Mouse (Mus musculus) thymus, adult 2 months (tissue): ENCODE results near the gene Nkd2. TPM values are rescaled to one million over a fixed set of nuclear protein-coding genes. Genes with fewer than 3 reads are reported as not detected.

ENCODE experiments used
- DNase-seq: peaks from one replicate; pipeline ENCODE4 v3.0.0; 2021
- H3K27ac ChIP-seq: fragments of 200-500 bp; 2 replicates; pipeline ENCODE4 v1.5.1; 2012; ENCODE audit warnings: low read length, control low read depth; ENCODE audit not compliant: control insufficient read depth, insufficient read depth
- H3K27me3 ChIP-seq: fragments of 200-500 bp; 2 replicates; pipeline ENCODE4 v1.6.1; 2012; ENCODE audit warnings: mild to moderate bottlenecking, low read length, moderate library complexity, mixed read lengths; ENCODE audit not compliant: control insufficient read depth, insufficient read depth
- H3K36me3 ChIP-seq: fragments of 200-500 bp; 2 replicates; pipeline ENCODE4 v1.6.1; 2012; ENCODE audit warnings: mild to moderate bottlenecking, low read length, moderate library complexity; ENCODE audit not compliant: control insufficient read depth, insufficient read depth
- H3K4me1 ChIP-seq: fragments of 200-500 bp; replicated peaks from 2 replicates; pipeline ENCODE4 v1.6.1; 2012; ENCODE audit warnings: low read length; ENCODE audit not compliant: control insufficient read depth, insufficient read depth
- H3K4me3 ChIP-seq: fragments of 200-500 bp; 2 replicates; pipeline ENCODE4 v1.5.1; 2012; ENCODE audit warnings: mild to moderate bottlenecking, low read length, control low read depth, moderate library complexity; ENCODE audit not compliant: control insufficient read depth, insufficient read depth
- CTCF ChIP-seq: fragments of 200-500 bp; IDR thresholded peaks from 2 replicates; pipeline ENCODE4 v1.5.1; 2012; ENCODE audit warnings: mild to moderate bottlenecking, control low read depth, low read length, moderate library complexity, borderline replicate concordance; ENCODE audit not compliant: control insufficient read depth, poor library complexity, insufficient read depth; ENCODE audit errors: extremely low read depth
- POLR2A ChIP-seq: fragments of 200-500 bp; IDR thresholded peaks from 2 replicates; pipeline ENCODE4 v1.6.1; 2012; ENCODE audit warnings: mild to moderate bottlenecking, low read length, control low read depth, moderate library complexity; ENCODE audit not compliant: control insufficient read depth, poor library complexity, insufficient read depth; ENCODE audit errors: extremely low read depth
- WGBS: fragments of 180-500 bp; shearing (Covaris S2); methylation state at CpG from one replicate; pipeline ENCODE4 v1.1.7; 2018; 5-methylcytosine and 5-hydroxymethylcytosine counted together
- polyA plus RNA-seq: library from polyadenylated mRNA; depleted of rRNA; stranded (reverse); fragments of >200 nt; gene quantifications from 2 replicates; pipeline ENCODE4 v1.2.3, GENCODE M21; 2012

The Nkd2 gene
- polyA plus RNA-seq, 1 experiment, result 4.4 TPM

DNA sequence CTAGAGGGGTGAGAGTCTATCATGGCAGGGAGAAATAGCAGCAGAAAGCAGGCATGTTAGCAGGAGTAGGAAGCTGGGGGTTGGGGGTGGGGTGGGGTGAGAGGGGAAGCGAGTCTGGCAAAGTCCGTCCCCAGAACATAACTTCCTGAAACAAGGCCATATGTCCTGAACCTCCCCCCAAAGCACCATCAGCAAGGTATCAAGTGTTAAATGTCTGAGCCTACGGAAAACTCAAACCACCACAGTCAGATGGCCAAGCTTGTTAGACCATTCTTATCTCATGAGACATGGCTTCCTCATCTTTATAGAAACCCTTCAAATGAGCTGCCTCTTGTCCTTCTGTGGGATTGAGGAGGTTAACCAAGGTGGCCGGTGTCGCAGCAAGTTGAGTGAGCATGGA, 54.3 kb downstream of the Nkd2 start:
- Histone ChIP-seq H3K4me3 (no peak overlapping the region), H3K36me3 (peaks cover 70% of the 10 kb centered on the region), H3K27ac (no peak overlapping the region), H3K4me1 (no peaks in the 10 kb centered on the region), H3K27me3 (no peaks in the 10 kb centered on the region)
- TF ChIP-seq CTCF (no peak), POLR2A (no peak)
- no peak for DNase-seq
- 96% methylated on average over 5 of the region's 5 CpGs for WGBS

DNA sequence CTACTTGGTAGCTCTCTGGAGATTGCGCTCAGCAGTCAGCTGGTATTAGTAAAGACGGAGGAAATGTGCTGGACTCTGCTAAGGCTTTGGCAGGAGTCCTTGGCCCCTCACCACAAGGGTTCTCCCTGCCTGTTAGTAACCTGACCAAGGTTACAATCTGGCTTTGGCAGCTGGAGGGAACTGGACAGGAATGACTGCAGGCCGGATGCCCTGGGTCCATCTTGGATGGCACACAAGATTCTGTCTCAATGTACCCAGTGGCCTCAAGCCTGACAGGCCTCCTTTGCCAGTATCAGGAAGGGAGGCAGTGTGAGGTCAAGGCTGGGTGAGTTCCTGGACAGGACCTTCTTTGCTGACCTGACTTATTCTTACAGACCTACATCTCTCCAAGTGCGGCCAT, 55.3 kb downstream of the Nkd2 start:
- Histone ChIP-seq H3K27ac (no peak overlapping the region), H3K27me3 (no peaks in the 10 kb centered on the region), H3K4me3 (no peak overlapping the region), H3K4me1 (no peaks in the 10 kb centered on the region), H3K36me3 (peaks cover 62% of the 10 kb centered on the region)
- WGBS, result 97% methylated on average over 4 of the region's 4 CpGs
- TF ChIP-seq CTCF (no peak), POLR2A (no peak)
- DNase-seq, result no peak

- Histone ChIP-seq H3K27me3 (no peaks in the 10 kb centered on the region), H3K4me1 (peaks cover 2% of the 10 kb centered on the region; the same call in 1 of the 2 replicates), H3K36me3 (peaks cover 19% of the 10 kb centered on the region), H3K27ac (no peak overlapping the region), H3K4me3 (no peak overlapping the region)
- WGBS, result 93% methylated on average over 5 of the region's 5 CpGs
- DNase-seq, result no peak
- no peak for TF ChIP-seq POLR2A
- TF ChIP-seq CTCF, result no peak
Observed at GRCm38 (mm10) chr13:73782486-73782885, 64.9 kb downstream of the Nkd2 start.

DNA sequence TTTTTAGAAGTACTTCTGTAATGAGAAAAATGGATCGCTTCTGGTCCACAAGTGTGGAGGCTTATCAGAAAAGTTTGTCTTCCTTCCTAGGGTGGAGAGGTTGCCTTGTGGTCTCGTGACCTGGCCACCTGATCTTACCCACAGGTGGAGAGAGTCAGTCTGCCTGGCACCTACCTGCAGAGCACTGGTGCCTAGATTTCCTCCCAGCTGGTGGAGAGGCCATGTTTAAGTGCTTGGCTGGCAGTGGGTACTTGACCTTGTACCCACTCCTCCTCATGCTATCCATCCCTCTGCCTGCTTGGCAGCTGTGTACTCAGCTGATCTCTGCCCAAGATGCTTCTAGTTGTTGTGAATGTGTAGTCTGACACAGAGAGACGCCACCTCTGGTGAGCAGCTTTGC, 69.9 kb downstream of the Nkd2 start:
- Histone ChIP-seq H3K36me3 (no peaks in the 10 kb centered on the region), H3K4me3 (no peak overlapping the region), H3K27ac (no peak overlapping the region), H3K27me3 (no peaks in the 10 kb centered on the region), H3K4me1 (peaks cover 15% of the 10 kb centered on the region)
- no peak for DNase-seq
- TF ChIP-seq POLR2A (no peak), CTCF (no peak)
- 80% methylated on average over 3 of the region's 3 CpGs for WGBS

DNA sequence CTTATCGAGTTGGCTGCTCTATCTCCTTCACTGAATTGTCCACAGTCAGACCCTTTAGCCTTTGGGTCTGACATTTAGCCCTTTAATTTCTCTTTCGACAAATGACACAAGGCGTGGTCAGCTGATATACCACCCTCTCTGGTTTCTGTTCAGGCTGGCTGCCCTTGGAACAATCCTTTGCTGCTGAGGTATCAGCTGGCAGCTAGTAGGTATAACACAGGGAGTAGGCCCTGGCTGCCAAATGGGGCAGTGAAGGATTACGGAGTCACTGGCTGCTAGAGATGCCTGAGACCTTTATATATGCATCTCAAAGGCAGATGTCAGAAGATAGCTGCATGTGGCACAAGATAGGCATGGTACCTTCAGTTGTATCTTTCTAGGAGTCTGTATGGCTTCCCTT, 71.6 kb downstream of the Nkd2 start:
- 93% methylated on average over 4 of the region's 4 CpGs for WGBS

GRCm38 (mm10) chr13:73773519-73774205, 73.8 kb downstream of the Nkd2 start:
- Histone ChIP-seq H3K4me3 (no peak overlapping the region), H3K4me1 (peaks cover 42% of the 10 kb centered on the region), H3K36me3 (no peaks in the 10 kb centered on the region), H3K27me3 (no peaks in the 10 kb centered on the region), H3K27ac (peak overlapping the region; percentile 91)
- TF ChIP-seq CTCF (no peak), POLR2A (no peak)
- WGBS, result 70% methylated on average over 4 of the region's 4 CpGs
- no peak for DNase-seq

More for the DNA sequence above, 71.6 kb downstream of the Nkd2 start:
- no peak for DNase-seq
- Histone ChIP-seq H3K36me3 (no peaks in the 10 kb centered on the region), H3K4me1 (peaks cover 27% of the 10 kb centered on the region), H3K27ac (no peak overlapping the region), H3K27me3 (no peaks in the 10 kb centered on the region), H3K4me3 (no peak overlapping the region)
- TF ChIP-seq CTCF (no peak), POLR2A (no peak)
